Mouse (Mus musculus) small intestine, adult 10 weeks (tissue): ENCODE results near the gene Krtcap3. TPM values are rescaled to one million over a fixed set of nuclear protein-coding genes. Genes with fewer than 3 reads are reported as not detected.

ENCODE experiments used
- polyA plus RNA-seq: library from polyadenylated mRNA; stranded (reverse); fragments of 350-450 nt; fragmentation: Illumina TruSeq; extraction: RNeasy Lipid Tissue Mini Kit (QIAGEN cat#74804); gene quantifications from one replicate; pipeline ENCODE4 v1.2.3, GENCODE M21; 2014; ENCODE audit warnings: low replicate concordance

Krtcap3 gene
- polyA plus RNA-seq = 1.6 TPM

GRCm38 (mm10) chr5:31251541-31252101 lies at the start of gene Krtcap3:
Krtcap3 (plus strand) TSS chr5:31251691.

GRCm38 (mm10) chr5:31201742-31202590 lies 49.5 kb upstream of the Krtcap3 start, which contains the start of gene Zfp513:
Zfp513 (minus strand) TSS chr5:31202303.

GRCm38 (mm10) chr5:31220448-31221303 lies 30.8 kb upstream of the Krtcap3 start, which contains the start of gene Ppm1g:
Ppm1g (minus strand) TSS chr5:31220687.

DNA sequence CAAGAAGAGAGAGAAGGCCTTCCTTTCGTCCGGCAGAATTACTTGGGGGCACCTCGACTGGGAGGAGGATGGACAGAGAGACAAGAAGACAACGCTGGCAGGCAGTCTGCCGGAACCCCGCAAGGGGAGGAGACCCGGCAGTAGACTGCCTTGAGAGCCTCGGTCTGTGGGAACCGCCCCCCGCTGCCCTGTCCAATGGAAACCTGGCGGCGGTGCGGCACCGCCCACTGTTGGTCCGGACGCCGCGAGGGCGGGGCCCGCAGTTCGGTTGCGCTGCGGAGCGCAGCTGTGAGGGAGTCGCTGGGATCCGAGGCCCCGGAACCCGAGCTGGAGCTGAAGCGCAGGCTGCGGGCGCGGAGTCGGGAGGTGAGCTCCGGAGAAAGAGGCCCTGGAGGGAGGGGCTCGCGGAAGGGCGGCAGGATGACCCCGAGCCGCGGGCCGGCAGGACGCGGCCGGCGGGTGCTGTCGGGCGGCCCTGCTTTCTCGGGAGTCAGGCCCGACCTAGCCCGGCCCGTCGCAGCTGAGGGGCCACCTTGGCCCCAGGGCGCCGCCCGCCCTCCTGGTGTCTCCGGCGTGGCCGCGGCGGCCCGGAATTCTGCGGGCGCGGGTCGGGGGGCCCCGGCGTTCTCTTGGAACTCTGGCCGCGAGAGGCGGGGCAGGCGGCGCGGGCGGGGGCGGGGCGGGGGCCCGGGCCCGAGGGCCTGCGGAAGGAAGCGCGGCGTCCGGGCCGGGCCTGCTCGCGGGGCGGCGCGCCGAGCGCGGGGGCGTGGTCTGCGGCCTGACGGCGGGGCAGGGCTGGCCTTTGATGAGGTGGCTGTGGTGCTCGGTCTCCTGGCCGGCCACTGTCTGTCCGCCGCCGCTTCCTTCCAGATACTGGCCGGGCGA lies 10.6 kb upstream of the Krtcap3 start, which contains the start of the genes Nrbp1 and Gm9970:
Nrbp1 (plus strand) TSS at position 228 of the 885 bp plus-strand sequence.
Gm9970 (minus strand) TSS at position 596 of the 885 bp plus-strand sequence.

GRCm38 (mm10) chr5:31290521-31291360 lies 39.2 kb downstream of the Krtcap3 start, which contains the start of gene Ift172:
Ift172 (minus strand) TSS chr5:31291116.

DNA sequence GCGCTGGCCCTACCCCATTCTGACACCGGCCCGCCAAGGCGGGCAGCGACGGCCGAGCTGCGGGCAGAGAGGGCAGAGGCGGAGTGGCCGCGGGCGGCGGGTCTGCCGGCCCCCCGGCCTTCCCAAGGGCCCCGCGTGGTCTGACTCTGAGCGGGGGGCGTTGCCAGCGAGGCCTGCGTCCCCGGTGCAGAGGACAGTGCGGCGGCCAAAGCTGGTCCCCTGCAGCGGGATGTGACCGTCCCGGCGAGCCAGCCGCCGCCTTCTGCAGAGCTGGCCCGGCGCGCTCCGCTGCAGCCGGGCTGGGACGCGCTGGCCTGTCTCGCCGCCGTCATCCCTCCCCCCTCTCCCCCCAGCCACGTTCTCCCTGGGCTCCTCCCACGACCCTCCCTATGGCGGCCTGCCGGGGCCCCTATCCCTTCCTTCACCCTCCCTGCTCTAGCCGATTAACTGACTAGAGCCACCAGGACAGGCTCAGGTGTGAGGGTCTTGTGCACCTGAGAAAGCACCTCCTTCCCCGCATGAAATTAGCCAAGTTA lies 44.2 kb downstream of the Krtcap3 start, which contains the start of gene Fndc4:
Fndc4 (minus strand) TSS at position 475 of the 536 bp plus-strand sequence.

GRCm38 (mm10) chr5:31297047-31297757 lies 45.7 kb downstream of the Krtcap3 start, which contains the start of gene Gckr:
Gckr (plus strand) TSS chr5:31297443.

Other genes starting within 250 kb of the Krtcap3 start
- gene Atraid, start 203.4 kb upstream of the Krtcap3 start, polyA plus RNA-seq = 41.8 TPM
- gene Slc5a6, start 202.8 kb upstream of the Krtcap3 start, polyA plus RNA-seq = 3.5 TPM
- 0.33 TPM for gene Cad, start 196.9 kb upstream of the Krtcap3 start, polyA plus RNA-seq
- not detected for gene Dnajc5g, start 145.4 kb upstream of the Krtcap3 start, polyA plus RNA-seq
- not detected for gene Slc30a3, start 143.5 kb upstream of the Krtcap3 start, polyA plus RNA-seq
- not detected for gene Trim54, start 135.0 kb upstream of the Krtcap3 start, polyA plus RNA-seq
- gene Ucn, start 112.9 kb upstream of the Krtcap3 start, polyA plus RNA-seq = not detected
- 10.0 TPM for gene Mpv17, start 97.4 kb upstream of the Krtcap3 start, polyA plus RNA-seq
- 0.22 TPM for gene Gm29609, start 71.8 kb upstream of the Krtcap3 start, polyA plus RNA-seq
- gene Gtf3c2, start 71.5 kb upstream of the Krtcap3 start, polyA plus RNA-seq = 49.3 TPM
- 37.9 TPM for gene Snx17, start 58.5 kb upstream of the Krtcap3 start, polyA plus RNA-seq
- 0.89 TPM for gene Eif2b4, start 58.3 kb upstream of the Krtcap3 start, polyA plus RNA-seq
- 0.85 TPM for gene Zfp513, start 49.4 kb upstream of the Krtcap3 start, polyA plus RNA-seq
- 14.1 TPM for gene Ppm1g, start 31.0 kb upstream of the Krtcap3 start, polyA plus RNA-seq
- 91.8 TPM for gene Nrbp1, start 10.8 kb upstream of the Krtcap3 start, polyA plus RNA-seq
- gene Gm9970, start 10.5 kb upstream of the Krtcap3 start, polyA plus RNA-seq = not detected
- gene Ift172, start 39.4 kb downstream of the Krtcap3 start, polyA plus RNA-seq = 3.9 TPM
- 0.93 TPM for gene Fndc4, start 44.4 kb downstream of the Krtcap3 start, polyA plus RNA-seq
- 0.11 TPM for gene Gckr, start 45.8 kb downstream of the Krtcap3 start, polyA plus RNA-seq
- 14.9 TPM for gene Zfp512, start 200.7 kb downstream of the Krtcap3 start, polyA plus RNA-seq
- gene 4930548H24Rik, start 234.0 kb downstream of the Krtcap3 start, polyA plus RNA-seq = not detected
- gene Gpn1, start 243.1 kb downstream of the Krtcap3 start, polyA plus RNA-seq = 10.0 TPM